Mouse (Mus musculus) heart, postnatal 0 days (tissue): ENCODE measurements at regions not wholly inside any gene's neighbourhood (a gene's known extent, or its start where the extent isn't known, plus 50 kb on each side); places are given as distances from the start of the nearest gene placed in this dataset.

Source experiments
- CTCF ChIP-seq: IDR thresholded peaks from 2 replicates; pipeline ENCODE4 v1.5.1; 2016; ENCODE audit warnings: antibody characterized with exemption, control low read depth, low read depth
- EP300 ChIP-seq: IDR thresholded peaks from 2 replicates; pipeline ENCODE4 v1.6.1; 2016; ENCODE audit warnings: antibody characterized with exemption, low read depth

- TF ChIP-seq CTCF (no peak), EP300 (no peak)
Measured at GRCm38 (mm10) chr5:64566451-64567390, 236.5 kb upstream of the Klf3 start.
